Mouse (Mus musculus) gastrocnemius, postnatal 4 days (tissue): ENCODE data around the gene Stra6. TPM values are rescaled to one million over a fixed set of nuclear protein-coding genes. Genes with fewer than 3 reads are reported as not detected.

Source experiments
- DNase-seq, 2 experiments: peaks; one replicate each; pipeline ENCODE4 v3.0.0; 2021 to 2022; ENCODE audit warnings: low spot score in 2 of 2, mixed read lengths in 2 of 2
- total RNA-seq, 2 experiments: library from RNA; stranded (reverse); gene quantifications; 2 replicates each; pipeline ENCODE4 v1.2.3; 2021

The Stra6 gene
- total RNA-seq, 2 experiments from 2014 or later: 0.74 to 1.1 TPM

DNA sequence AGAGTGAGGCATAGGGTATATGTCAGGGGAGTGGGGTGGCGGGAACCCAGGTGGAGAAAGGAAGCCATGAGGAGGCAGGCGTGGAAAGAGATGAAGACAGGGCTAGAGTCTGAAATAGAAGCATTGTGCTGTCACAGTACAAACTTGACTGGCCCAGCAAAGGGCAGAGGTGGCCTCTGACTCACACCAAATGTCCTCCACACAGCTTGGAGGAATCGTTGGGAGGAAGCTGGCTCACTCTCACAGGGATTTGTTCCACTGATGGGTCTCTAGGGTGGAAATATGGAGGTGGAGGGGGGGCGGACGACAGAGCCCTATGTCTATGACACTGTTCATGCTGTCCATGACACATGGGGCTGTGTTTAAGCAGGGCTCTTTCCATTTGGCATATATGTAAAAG, 99.6 kb downstream of the Stra6 start:
- no peak for DNase-seq

DNA sequence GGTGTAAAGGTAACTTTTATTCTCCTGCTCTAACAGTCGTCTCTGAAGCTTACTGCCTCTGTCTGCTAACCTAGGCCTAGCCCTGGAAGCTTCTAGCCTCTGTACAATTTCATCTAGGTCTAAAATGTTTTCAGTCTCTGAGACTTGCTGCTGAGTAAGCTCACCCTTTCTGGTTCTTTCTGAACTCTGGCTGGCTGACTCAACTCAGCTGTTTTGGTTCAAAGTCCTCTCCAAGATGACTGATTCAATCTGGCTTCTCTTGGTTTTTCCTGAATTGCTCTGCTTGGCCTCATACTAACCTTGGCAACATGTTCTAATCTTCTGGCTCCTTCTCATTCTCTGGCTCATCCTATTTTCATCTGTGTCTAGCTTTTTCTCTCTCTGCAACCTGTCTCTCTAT, 102.2 kb downstream of the Stra6 start:
- DNase-seq: no peak

DNA sequence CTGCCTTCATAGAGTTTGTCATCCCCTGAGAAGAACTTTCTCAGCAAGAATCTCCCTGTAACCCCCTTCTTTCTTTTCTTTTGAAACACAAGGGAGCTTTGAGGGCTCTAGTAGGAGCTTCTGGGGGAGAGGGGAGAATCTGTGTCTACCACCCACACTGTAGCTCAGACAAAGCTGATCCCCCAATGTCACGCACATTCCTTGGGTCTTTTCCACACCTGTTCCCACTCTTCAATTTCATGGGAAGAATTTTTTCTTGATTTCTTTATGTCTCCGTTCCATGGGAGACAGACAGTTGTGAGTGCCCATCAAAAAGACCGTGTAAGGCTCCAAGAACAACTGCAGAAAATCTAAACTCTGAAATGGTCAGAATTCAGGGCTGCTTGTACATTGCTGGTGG, 105.3 kb downstream of the Stra6 start:
- no peak for DNase-seq

DNA sequence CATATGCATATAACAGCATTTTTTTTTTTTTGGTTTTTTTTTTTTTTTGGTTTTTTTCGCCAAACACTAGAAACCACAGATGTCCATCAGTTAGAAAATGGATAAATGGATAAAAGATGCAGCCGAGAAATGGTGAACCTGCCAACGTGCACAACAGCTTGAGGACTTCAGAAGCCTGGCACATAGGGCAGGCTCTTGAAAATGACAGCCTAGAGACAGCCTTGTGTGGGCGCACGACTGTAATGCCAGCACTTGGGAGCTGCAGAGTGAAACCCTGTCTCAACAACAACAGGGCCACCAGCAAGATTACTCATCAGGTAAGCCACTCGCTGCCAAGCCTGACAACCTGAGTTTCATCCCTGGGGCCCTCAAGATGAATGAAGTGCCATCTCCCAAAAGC, 105.8 kb downstream of the Stra6 start:
- DNase-seq: no peak

DNA sequence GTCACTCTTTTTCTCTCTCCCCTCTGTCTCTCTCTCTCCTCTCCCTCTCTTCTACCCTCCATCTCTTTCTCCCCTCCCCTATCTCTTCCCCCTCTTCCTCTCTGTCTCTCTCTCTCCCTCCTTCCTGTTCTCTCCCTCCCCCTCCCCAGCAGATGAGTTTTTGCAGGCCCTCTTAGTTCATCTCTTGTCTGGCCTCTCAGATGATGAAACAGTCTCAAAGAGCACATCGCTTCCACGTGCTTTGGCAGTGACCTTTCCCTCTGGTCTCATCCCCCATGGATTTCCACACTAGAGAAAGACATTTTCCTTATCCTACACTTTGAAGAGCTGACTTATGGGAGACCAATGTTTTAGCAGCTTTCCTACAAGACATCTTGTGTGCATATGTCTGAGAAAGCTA, 109.3 kb downstream of the Stra6 start:
- no peak for DNase-seq

DNA sequence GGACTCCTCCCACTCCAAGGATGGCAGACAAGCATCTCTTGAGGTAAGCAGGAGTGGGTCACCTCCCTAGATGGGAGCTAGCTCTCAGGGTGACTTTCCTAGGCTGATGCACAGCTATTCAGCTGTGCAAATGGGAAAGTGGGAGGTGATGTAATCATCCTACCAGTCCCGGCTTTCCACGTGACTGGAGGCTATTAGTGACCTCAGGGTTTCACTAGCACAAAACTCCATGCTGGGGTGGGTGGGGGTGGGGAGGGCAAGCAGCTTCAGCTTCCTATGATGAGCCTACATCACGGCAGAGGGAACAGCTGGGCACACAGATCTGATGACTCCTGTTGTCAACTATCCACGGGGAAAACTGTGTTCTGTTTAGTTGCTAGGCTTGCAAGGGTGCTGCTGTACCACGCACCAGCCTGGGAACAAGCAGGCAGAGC, 111.2 kb downstream of the Stra6 start:
- no peak for DNase-seq

DNA sequence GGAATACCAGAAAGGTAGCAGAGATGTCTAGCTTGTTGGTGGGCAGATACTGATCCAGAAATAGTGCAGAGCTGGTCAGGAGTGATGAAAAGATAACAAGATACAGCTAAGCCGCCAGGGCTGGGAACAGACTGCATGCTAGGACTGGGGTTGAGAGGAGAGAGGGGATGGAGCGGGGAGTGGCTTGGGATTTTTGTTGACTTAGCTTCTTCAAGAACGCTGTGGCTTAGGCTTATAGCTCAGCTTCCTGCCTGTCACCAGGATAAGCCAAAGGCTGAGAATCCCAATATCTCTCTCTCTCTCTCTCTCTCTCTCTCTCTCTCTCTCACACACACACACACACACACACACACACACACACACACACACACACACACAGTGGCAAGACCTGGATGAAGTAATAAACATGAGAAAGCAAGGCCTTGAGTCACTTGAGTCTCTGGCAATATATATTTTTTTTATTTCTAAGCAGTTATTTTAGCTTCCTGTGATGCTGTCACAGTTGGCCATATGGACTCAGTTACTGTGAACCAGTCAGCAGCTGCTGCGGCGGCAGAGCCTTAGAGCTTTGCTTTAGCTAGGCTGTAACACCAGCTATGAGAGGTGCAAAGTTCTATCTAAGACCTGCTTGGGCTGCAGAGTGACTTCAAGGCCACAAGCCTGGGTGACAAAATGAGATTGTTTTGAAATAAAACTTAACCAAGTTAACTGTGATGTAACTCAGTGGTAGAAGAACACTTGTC, 112.3 kb downstream of the Stra6 start:
- no peak for DNase-seq

DNA sequence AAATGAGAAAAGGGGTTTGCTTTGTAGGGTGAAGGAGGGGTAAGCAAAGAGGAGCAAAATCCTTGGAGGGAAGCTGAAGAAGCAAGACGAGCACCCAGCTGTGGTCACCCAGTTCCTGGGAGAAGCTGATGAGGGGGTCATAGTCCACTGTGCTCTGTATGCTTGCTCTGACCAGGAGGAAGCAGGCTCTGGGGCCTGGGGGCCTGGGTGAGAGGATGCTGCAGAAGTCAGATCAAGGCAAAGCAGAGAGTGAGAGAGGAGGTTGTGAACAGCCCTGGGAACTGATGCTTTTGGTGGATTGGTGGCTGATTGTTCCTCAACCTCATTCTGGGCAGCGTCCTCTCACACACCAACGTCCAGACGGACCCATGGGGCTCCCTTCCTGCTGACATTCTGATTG, 113.6 kb downstream of the Stra6 start:
- no peak for DNase-seq

DNA sequence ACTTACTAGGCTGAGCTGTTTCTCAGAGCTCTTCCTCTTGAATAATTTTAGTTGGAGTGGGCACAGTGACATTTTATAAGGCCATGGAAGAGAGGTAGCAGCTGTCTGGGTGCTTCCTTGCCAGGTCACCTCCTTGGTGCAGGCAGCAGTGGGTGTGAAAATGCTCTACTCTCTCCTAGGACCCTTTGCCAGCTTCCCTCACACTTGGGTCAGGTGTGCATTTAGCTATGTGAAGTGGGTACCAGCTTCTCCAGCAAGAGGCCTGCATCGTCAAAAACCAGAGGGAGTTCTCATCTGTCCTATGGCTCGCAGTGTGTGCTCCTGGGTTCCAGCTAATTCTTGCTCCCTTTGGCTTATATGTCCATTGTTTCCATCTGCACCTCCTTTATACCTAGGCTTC, 115.8 kb downstream of the Stra6 start:
- no peak for DNase-seq

DNA sequence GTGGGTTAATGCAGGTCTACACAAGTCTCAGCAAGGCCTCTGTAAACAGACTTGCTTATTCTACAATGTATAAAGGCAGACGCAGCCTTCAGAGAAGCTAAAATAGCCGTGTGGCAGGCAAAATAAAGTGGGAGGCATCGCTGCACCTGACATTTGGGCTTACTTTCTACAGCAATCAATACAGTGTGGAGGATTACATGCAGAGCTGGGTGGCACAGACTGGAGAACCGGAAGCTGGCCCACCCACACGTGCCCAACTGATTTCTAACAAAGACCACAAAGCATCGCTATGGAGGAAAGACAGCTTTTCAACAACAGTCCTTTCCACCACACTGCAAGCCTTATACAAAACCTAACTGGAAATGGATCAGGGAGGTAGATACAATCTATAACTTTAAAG, 120.9 kb downstream of the Stra6 start:
- DNase-seq: no peak

DNA sequence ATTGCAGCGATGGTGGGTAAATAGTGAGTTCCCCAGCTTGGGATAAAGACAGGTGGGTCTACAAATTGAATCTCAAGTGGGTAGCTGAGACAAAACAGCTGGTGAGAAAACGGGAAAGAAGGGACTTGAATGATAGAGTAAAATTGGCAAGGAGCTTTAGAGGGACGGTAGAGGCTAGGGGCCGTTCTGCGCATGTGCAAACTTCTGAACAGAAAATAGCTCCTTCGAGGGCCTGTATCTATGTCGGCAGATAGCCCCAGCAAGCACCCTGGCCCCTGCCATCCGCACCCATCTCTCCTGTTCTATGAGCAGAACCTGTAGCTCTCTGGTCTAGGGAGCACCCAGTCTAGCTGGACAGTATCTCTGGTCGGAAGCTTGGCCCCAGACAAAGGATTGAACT, 130.6 kb downstream of the Stra6 start:
- peak in 1 of 2 experiments; percentile 4 for DNase-seq

DNA sequence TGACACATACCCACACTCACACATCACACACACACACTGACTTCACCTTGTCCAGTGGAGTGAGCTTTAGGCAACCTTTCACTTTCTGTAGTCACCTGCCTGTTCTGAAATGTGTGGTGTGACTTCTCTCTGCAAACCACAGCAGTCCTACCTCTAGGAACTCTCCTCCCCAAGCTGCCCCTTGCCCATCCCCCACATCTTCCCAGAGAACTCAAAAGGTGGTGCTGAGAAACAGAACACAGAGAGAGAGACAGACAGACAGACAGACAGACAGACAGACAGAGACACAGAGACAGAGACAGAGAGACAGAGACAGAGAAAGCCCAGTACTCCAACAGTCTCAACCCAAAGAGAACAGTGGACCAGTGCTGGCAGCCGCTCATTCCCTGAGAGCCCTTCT, 132.1 kb downstream of the Stra6 start:
- no peak for DNase-seq

DNA sequence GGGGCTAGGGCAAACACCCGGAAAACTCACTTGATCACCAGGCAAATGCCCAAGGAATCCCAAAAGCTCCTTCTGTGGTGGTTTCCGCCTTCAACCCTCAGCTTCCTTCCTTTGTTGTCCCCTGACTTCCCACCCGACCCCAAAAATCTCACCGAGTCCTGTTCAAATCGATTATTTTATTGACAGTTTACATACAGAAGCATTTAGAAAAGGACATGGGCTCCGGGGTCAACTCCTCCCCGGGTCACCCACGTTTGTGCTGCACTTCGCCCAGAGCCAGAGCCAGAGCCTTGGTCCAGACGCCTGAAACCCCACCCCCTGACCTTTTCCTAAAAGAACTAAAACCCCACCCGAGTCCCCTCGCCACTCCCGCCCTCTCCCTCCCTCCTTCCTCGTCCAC, 132.6 kb downstream of the Stra6 start:
- peak in 1 of 2 experiments; percentile 7 for DNase-seq

DNA sequence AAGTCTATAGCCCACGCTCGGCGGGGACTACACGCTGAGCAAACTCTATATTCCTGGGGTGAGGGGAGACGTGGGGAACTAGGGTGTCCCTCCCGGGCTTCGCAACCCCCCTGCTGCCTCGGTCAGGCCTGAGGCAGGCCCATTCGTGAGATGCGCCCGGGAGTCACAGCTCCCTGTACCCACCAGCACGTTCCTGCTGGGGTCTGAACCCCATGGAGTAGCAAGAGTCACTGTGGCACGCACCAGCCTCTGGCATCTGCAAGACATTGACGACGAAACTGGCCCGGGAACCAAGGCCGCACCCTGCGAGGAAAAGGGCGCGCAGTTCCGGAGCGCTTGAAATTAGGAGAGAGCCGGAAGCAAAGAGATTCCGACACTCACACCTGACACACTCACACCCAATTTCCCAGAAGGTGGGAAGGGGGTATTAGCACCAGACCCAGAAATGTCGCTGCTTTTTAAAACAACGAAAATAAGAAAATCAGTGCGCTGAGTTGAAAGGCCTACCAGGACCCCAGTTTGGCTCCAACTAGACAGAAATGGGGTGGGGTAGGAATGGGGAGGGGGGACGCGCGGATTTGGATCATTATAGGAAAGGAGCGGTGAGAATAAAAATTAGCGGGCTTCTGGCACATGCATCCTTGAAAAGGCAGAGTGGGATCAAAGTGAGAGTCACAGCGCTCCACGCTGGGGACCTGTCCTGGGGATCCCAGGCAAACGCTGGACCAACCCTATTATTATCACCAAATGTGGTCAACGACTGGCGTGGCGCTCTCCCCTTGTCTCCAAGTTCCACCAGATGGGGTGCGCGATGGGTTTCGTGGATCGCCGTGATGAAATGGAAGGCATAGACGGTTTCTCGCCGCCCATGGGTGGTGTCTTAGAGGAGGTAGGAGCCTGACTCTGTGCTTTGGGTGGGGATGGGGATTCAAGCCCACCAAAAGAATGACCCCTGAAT, 133.3 kb downstream of the Stra6 start:
- DNase-seq: peak in 1 of 2 experiments; percentile 4

DNA sequence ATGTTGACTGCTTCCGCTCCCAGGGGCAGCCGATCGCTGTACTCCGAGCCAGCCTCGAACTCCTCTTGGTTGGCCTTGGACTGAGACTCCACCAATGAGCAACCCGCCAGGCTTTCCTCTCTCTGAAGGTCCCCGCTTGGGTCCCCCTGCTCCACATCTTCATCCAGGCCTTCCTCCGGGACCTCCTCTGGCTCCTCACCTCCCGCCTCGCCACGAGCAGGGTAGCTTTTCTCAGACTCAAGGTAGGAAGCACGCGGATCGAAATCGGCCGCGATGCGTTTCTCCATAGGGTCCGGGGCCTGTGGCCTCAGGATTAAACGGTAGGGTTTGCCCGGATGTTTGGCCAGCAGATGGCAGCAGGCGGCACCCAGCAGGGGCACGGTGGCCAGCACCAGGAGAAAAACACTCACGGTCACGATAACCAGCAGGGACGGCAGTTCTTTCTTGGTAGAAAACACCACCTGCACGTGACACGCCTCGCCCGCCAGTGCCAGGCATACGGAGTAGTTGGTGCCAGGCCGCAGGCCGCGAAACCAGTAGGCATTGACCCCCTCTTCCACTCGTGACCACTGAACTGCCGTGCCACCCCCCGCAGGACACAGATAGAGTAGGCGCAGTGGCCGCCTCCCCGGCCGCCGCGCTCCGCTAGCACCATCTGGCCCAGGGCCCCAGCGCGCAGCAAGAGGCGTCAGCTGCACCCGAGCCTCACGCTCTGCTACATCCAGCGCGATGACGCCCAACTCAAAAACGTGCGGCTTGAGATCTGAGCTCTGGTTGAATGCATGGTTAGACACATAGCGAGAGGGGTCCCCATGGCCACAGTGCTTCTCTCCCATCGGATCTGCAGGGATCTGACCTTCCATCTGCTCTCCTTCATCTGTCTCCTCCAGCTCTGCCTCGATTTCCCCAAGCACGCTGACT, 134.5 kb downstream of the Stra6 start:
- DNase-seq: peak in 1 of 2 experiments; percentile 53

DNA sequence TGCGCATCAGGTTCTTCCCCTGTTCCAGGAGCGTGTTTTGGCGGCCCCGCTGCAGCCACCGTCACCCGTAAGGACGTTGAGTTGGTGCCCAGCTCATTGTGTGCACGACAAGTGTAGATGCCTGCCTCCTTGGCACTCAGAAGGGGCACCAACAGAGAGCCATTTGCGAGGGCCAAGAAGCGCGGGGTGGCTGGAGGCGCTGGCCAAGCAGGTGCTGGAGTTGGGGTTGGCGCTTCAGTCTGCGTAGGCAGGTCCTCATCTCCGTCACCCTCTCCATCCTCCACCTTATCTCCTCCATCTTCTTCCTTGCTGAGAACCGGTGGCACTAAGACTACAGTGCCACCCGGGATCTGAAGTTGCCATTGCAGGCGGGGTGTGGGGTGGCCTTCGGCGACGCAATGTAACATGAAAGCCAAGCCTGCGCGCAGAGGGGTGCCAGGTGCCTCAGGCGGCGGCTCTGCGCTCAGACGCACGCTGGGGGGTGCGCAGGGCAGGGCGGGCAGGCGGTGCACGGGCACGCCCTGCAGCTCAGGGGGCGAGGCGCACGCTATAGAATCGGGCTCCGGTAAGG, 135.3 kb downstream of the Stra6 start:
- no peak for DNase-seq

DNA sequence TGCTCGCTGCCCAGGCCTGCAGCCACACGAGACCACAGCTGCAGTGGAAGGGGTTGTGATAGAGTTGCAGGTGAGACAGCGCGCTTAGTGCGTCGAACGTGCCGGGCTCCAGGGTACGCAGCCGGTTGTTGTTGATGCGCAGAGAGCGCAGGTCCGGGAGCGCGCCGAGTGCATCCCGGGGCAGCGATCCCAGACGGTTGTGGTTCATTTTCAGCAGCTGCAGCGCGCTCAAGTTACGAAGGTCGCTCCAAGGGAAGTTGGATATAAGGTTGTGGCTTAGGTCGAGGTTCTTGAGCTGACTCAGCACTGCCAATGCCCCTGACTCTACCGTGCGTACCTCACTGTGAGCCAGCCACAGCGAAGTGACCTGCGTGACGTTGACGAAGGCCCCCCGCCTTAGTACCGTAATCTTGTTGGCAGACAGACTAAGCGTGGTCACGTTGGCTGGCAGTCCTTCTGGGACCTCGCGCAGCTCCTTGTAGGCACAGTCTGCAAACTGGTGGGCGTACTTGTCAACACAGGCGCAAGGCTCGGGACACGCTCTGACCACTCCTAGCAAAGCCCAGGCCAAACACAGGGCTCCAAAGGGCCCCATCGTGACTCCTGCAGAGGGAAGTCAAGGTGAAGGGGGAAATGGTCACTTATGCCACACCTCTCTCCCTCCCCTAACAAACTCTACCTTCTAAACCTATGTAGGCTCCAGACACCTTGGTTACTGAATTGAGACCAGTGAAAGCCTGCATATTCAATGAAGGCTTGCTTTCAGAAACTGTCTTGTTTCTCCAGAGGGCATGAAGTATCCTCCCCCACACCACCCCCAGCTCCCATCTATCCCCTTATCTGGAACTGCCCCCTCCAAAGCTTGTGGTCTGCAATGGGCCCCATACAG, 136.0 kb downstream of the Stra6 start:
- peak in 1 of 2 experiments; percentile 55 for DNase-seq

DNA sequence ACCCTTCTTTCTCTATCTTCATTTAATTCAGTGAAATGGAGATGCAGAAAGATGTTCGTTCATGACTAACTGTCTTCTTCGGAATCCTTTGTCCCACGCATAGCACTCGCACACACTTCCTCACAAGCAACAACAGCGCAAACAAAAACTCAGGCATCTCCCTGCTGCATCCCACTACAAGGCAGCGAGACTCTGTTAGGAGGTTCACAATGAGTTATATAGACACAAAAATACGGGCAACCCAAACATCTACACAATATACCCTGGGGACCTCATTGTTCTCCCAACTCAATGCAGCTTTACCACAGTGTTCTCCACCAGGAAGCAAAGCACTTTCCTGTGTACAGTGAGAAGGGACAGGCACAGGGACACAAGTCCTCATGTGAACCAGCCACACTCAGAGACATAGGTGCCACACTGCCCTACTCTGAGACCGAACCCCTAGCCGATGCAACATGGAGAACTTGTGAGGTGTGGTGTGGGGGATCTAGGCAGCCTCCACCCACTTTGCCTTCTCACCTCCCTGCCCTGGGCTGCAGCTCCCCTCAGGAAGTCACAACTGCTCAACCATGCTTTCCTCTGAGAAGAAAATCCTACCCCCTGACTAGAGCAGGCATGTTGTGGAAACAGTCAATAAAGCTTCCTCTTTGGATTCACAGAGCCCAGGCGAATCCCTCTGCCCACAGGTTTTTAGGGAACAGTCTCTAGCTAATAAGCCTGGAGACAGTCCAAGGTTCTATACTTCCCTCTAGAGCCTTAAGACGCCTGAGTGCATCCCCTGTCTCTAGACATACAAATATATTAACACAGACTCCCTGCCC, 136.9 kb downstream of the Stra6 start:
- DNase-seq: no peak
